Mouse (Mus musculus) c-Kit-positive CD71-positive TER-119-negative erythroid progenitor cells, embryonic 14.5 days (primary cell): ENCODE measurements around the gene Zfp281.

ENCODE experiments used
- DNase-seq: peaks from one replicate; pipeline ENCODE4 v3.0.0-alpha.2; 2013; ENCODE audit warnings: low read depth

The Zfp281 gene

GRCm38 (mm10) chr1:136658456-136659227, 33.9 kb downstream of the Zfp281 start:
- no peak for DNase-seq

- no peak for DNase-seq
These were observed 34.6 kb downstream of the Zfp281 start for GRCm38 (mm10) chr1:136659337-136659736.

- no peak for DNase-seq
These were observed 35.2 kb downstream of the Zfp281 start for GRCm38 (mm10) chr1:136659917-136660316.

- no peak for DNase-seq
These were observed 36.8 kb downstream of the Zfp281 start for GRCm38 (mm10) chr1:136661511-136661910.

GRCm38 (mm10) chr1:136661939-136662563, 37.4 kb downstream of the Zfp281 start:
- no peak for DNase-seq

- no peak for DNase-seq
These were observed 40.4 kb downstream of the Zfp281 start for GRCm38 (mm10) chr1:136664921-136665582.

GRCm38 (mm10) chr1:136666513-136666912, 41.8 kb downstream of the Zfp281 start:
- DNase-seq = no peak

- DNase-seq = no peak
These were observed 45.2 kb downstream of the Zfp281 start for GRCm38 (mm10) chr1:136669926-136670325.

- DNase-seq = no peak
These were observed 45.7 kb downstream of the Zfp281 start for GRCm38 (mm10) chr1:136670421-136670820.

- no peak for DNase-seq
These were observed 47.2 kb downstream of the Zfp281 start for GRCm38 (mm10) chr1:136671767-136672434.

GRCm38 (mm10) chr1:136672564-136672963, 47.9 kb downstream of the Zfp281 start:
- no peak for DNase-seq

- no peak for DNase-seq
These were observed 48.6 kb downstream of the Zfp281 start for GRCm38 (mm10) chr1:136673293-136673692.

- DNase-seq = no peak
These were observed 50.1 kb downstream of the Zfp281 start for GRCm38 (mm10) chr1:136674548-136675455.

GRCm38 (mm10) chr1:136675736-136676444, 51.2 kb downstream of the Zfp281 start:
- DNase-seq = no peak

- DNase-seq = no peak
These were observed 51.7 kb downstream of the Zfp281 start for GRCm38 (mm10) chr1:136676445-136676755.

- DNase-seq = no peak
These were observed 53.2 kb downstream of the Zfp281 start for GRCm38 (mm10) chr1:136677847-136678325.

GRCm38 (mm10) chr1:136678836-136679235, 54.1 kb downstream of the Zfp281 start:
- DNase-seq = no peak
